Mouse (Mus musculus) lung, postnatal 0 days (tissue): ENCODE results near the gene Fxr2.
"Not testable (repeated sequence)": the region's sequence is repeated elsewhere in the genome, so short reads cannot be mapped to it uniquely, and the experiment has no call there.

Source experiments
- CTCF ChIP-seq: IDR thresholded peaks from 2 replicates; pipeline ENCODE4 v1.5.1; 2016; ENCODE audit warnings: antibody characterized with exemption, mild to moderate bottlenecking
- EP300 ChIP-seq: IDR thresholded peaks from 2 replicates; pipeline ENCODE4 v1.6.1; 2016; ENCODE audit warnings: antibody characterized with exemption, mild to moderate bottlenecking, control low read depth

GRCm38 (mm10) chr11:69624339-69624738 lies 8.5 kb upstream of the Fxr2 start:
- not testable (repeated sequence) for TF ChIP-seq CTCF, EP300
